Mouse (Mus musculus) liver, adult 10 weeks (tissue): ENCODE data around the gene Mzt1. TPM values are rescaled to one million over a fixed set of nuclear protein-coding genes. Genes with fewer than 3 reads are reported as not detected.

Source experiments
- polyA plus RNA-seq: library from polyadenylated mRNA; stranded (reverse); fragments of 350-450 nt; fragmentation: Illumina TruSeq; extraction: RNeasy Lipid Tissue Mini Kit (QIAGEN cat#74804); gene quantifications from one replicate; pipeline ENCODE4 v1.2.3, GENCODE M21; 2014; ENCODE audit warnings: low read depth, low replicate concordance

Gene Mzt1
- 37.4 TPM for polyA plus RNA-seq

DNA sequence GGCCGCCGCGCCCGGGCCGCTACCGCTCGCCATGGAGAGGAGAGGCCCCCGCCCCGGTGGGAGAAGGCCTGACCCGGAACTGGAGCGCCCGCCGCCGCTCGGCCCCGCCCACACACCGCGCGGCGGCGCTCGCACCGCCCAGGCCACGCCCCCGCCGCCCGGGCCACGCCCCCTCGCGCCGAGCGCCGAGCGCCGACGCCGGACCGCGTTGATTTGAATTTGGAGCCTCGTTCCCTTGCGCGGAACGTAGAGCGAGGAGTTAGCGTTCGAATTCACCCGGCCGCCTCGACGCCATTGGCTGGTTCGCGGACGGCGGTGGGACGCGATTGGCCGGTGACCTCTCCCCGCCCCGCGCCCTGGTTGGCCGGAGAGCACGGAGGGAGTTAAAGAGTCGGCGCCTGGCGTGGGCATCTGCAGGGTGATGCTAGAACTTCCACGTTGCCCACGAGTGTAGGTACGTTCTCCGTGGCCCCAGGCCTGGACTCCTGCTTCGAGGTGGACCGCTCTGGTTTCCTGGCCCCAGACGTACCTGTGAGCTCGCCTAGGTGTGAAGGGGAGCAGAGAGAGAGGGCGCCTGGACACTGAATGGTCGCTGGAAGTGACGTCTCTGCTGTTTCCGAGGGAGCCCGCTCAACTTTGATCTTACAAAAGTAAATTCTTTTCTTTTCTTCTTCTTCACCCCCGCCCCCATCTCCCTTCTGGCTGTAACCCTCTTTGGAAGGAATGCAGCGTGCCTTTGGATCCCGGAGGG is at the start of gene Mzt1, which contains the start of gene Bora:
Mzt1 (minus strand) TSS at position 104 of the 751 bp plus-strand sequence.
Bora (plus strand) TSS at position 192 of the 751 bp plus-strand sequence.

GRCm38 (mm10) chr14:98994218-98994617 is 51.7 kb downstream of the Mzt1 start, which contains the start of gene Rpl36a-ps1:
Gene Rpl36a-ps1 (minus strand): TSS chr14:98994318.

Other genes starting within 250 kb of the Mzt1 start
- 17.9 TPM for gene Rpl36a-ps1, start 51.8 kb downstream of the Mzt1 start, polyA plus RNA-seq
- gene Bora, start 88 bp upstream of the Mzt1 start, polyA plus RNA-seq, result 1.4 TPM
- 7.4 TPM for gene Pibf1, start 53.3 kb upstream of the Mzt1 start, polyA plus RNA-seq
- gene Dis3, start 53.6 kb upstream of the Mzt1 start, polyA plus RNA-seq, result 13.6 TPM